Mouse (Mus musculus) heart, embryonic 14.5 days (tissue): ENCODE measurements around the gene Grin3b. TPM values are rescaled to one million over a fixed set of nuclear protein-coding genes. Genes with fewer than 3 reads are reported as not detected.
A peak's percentile ranks its signal among the peaks of the same experiment; 100 is the strongest.

Experiments used
- ATAC-seq: fragments of 200-750 bp; cut with Nextera tagmentation; 2 replicates; pipeline ENCODE4 v1.8.0; 2017; ENCODE audit warnings: low read depth, moderate TSS enrichment; ENCODE audit not compliant: insufficient number of reproducible peaks, insufficient read depth, low FRiP score
- H3K27ac ChIP-seq, 2 experiments: fragments of 200-500 bp in 1 of 2; fragments of 300-500 bp in 1 of 2; sonication (generic) in 1 of 2; replicated peaks in 1 of 2; 2 replicates each; pipeline ENCODE4 v1.5.1; 2012 to 2014; ENCODE audit warnings: low read depth in 2 of 2, low read length in 2 of 2, control low read depth in 1 of 2, mild to moderate bottlenecking in 1 of 2, mixed read lengths in 1 of 2; ENCODE audit not compliant: control insufficient read depth in 1 of 2, insufficient read depth in 1 of 2
- H3K27me3 ChIP-seq: fragments of 300-500 bp; sonication (generic); 2 replicates; pipeline ENCODE4 v1.6.1; 2014; ENCODE audit warnings: mild to moderate bottlenecking, low read length, control low read depth; ENCODE audit not compliant: control insufficient read depth, insufficient read depth
- H3K36me3 ChIP-seq: fragments of 300-500 bp; sonication (generic); 2 replicates; pipeline ENCODE4 v1.6.1; 2014; ENCODE audit warnings: mild to moderate bottlenecking, control low read depth, low read length, mixed read lengths; ENCODE audit not compliant: control insufficient read depth, insufficient read depth
- H3K4me1 ChIP-seq, 2 experiments: fragments of 200-500 bp in 1 of 2; fragments of 300-500 bp in 1 of 2; sonication (generic) in 1 of 2; 2 replicates each; pipeline ENCODE4 v1.6.1; 2012 to 2014; ENCODE audit warnings: low read length in 2 of 2, control low read depth in 1 of 2, mixed read lengths in 1 of 2; ENCODE audit not compliant: control insufficient read depth in 2 of 2, insufficient read depth in 2 of 2
- H3K4me2 ChIP-seq: fragments of 300-500 bp; sonication (generic); 2 replicates; pipeline ENCODE4 v1.6.1; 2014; ENCODE audit warnings: mild to moderate bottlenecking, low read length
- H3K4me3 ChIP-seq, 2 experiments: fragments of 200-500 bp in 1 of 2; fragments of 300-500 bp in 1 of 2; sonication (generic) in 1 of 2; 2 replicates each; pipeline ENCODE4 v1.5.1; 2012 to 2014; ENCODE audit warnings: low read length in 2 of 2, mild to moderate bottlenecking in 2 of 2, control low read depth in 1 of 2, low read depth in 1 of 2, moderate library complexity in 1 of 2; ENCODE audit not compliant: control insufficient read depth in 1 of 2, insufficient read depth in 1 of 2
- H3K9ac ChIP-seq: fragments of 300-500 bp; sonication (generic); 2 replicates; pipeline ENCODE4 v1.6.1; 2014; ENCODE audit warnings: mild to moderate bottlenecking, low read length
- H3K9me3 ChIP-seq: fragments of 300-500 bp; sonication (generic); 2 replicates; pipeline ENCODE4 v1.6.1; 2016; ENCODE audit warnings: low read length, control low read depth; ENCODE audit not compliant: control insufficient read depth
- WGBS: fragments of 180-500 bp; shearing (Covaris S2); extraction: QIAGEN DNeasy Blood & Tissue Kit; methylation state at CpG from one replicate; pipeline ENCODE4 v1.1.7; 2014; 5-methylcytosine and 5-hydroxymethylcytosine counted together
- polyA plus RNA-seq: library from polyadenylated mRNA; unstranded; fragments of >200 nt; fragmentation: Nextera tagmentation; extraction: Ambion mirVana; gene quantifications from 2 replicates; pipeline ENCODE4 v1.2.1, GENCODE M21; 2014

Grin3b gene
- polyA plus RNA-seq, 1 experiment from 2014 or later: 0.18 TPM

DNA sequence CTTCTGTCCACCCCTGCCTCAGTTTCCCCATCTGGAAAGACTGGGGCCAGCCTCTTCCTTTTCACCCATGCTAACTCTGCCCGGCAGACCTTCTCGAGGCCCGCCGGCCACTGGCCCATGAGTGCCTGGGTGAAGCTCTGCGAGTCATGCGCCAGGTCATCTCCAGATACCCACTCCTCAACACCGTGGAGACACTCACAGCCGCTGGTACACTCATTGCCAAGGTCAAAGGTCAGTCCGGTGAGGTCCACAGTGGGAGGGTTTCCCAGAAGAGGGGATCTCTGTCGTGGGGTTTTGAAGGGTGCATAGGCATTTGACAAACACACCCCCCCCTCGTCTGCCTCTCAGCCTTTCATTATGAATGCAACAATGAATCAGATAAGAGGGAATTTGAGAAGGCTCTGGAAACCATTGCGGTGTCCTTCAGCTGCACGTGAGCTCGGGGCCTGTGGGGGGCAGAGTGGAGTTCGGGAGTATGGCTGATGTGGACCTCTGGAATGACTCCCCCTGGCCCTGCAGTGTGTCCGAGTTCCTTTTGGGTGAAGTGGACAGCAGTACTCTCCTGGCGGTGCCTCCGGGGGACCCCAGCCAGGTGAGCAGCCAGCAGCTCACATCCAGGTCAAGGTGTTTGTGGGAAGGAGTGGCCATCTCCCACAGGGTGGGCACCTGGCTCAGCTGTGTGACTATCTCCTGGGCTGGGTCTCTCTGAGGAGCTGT, 50.2 kb downstream of the Grin3b start:
- no peak overlapping the region for H3K27ac ChIP-seq

DNA sequence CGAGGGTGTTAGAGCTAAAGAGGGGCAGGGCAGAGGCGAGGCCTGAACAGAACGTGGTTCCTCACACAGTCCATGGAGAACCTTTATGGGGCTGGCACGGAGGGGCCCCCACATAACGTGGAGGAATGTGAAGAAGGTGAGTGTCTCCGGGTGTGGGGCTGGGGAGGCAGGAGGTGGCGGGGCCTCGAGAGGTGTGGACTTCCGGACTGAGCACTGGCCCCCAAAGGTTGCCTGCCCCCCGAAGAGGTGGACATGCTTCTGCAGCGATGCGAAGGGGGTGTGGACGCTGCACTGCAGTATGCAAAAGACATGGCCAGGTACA, 50.8 kb downstream of the Grin3b start:
- H3K4me3 ChIP-seq: no peak overlapping the region
- H3K27me3 ChIP-seq: no peaks in the 10 kb centered on the region
- no peak for ATAC-seq
- H3K4me2 ChIP-seq: no peak overlapping the region
- no peak overlapping the region for H3K27ac ChIP-seq
- H3K36me3 ChIP-seq: no peaks in the 10 kb centered on the region
- H3K9ac ChIP-seq: no peak overlapping the region
- whole genome bisulfite sequencing: 91% methylated on average over 13 of the region's 13 CpGs
- H3K9me3 ChIP-seq: no peaks in the 10 kb centered on the region
- peaks cover 13 to 15% of the 10 kb centered on the region in 2 experiments; a peak in 3 of 4 replicates for H3K4me1 ChIP-seq

More for the DNA sequence above, 50.2 kb downstream of the Grin3b start:
- Histone ChIP-seq H3K36me3 (no peaks in the 10 kb centered on the region), H3K9ac (no peak overlapping the region), H3K9me3 (no peaks in the 10 kb centered on the region), H3K27me3 (0 out of 2 replicates have a peak, but pooled peaks cover under 1% of the 10 kb centered on the region), H3K4me1 (peaks cover 13 to 15% of the 10 kb centered on the region in 2 experiments; a peak in 3 of 4 replicates), H3K4me2 (peak overlapping the region; percentile 56; the same call in 1 of the 2 replicates), H3K4me3 (no peak overlapping the region)
- 77% methylated on average over 18 of the region's 18 CpGs for WGBS
- no peak for ATAC-seq

DNA sequence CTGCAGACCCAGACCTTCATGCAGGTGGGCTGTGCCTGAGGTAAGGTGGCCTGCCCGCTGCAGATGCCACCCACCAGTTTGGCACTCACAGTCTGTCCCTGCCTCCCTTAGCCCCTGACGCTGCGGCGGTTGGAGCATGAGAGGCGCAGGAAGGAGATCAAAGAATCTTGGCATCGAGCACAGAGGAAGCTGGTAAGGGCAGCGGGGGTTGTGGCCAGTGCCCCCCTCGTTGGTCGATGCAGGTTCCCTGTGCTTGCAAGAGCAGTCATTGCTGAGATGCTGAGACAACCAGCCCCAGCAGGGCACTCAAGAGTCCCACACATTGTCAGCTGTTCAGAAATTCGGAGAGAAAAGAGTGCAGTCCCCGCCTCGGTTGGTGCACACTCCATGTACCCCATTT, 51.6 kb downstream of the Grin3b start:
- Histone ChIP-seq H3K4me1 (peaks cover 13 to 15% of the 10 kb centered on the region in 2 experiments; a peak in 3 of 4 replicates), H3K9ac (no peak overlapping the region), H3K4me2 (no peak overlapping the region), H3K4me3 (no peak overlapping the region), H3K36me3 (no peaks in the 10 kb centered on the region; the same call in 1 of the 2 replicates), H3K27ac (no peak overlapping the region), H3K9me3 (no peaks in the 10 kb centered on the region), H3K27me3 (no peaks in the 10 kb centered on the region)
- WGBS: 85% methylated on average over 12 of the region's 12 CpGs
- ATAC-seq: no peak

DNA sequence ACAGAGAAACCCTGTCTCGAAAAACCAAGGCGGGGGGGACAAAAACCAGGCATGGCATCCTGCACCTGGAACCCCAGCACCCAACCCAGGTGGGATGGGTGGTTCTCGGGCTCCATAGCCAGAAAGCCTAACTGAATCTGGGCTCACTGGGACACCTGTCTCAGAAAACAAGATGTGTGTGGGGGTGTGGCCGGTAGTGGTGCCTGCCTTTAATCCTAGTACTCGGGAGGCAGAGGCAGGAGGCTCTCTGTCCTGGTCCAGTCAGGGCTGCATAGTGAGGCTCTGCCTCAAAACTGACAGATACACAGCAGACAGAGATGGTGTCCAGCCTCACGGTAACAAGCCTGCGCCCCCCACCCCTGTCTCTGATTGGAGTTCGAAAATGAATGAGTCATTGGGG, 52.3 kb downstream of the Grin3b start:
- Histone ChIP-seq H3K4me2 (no peak overlapping the region), H3K36me3 (peaks cover 3% of the 10 kb centered on the region; the same call in 1 of the 2 replicates), H3K4me1 (peaks cover 13 to 15% of the 10 kb centered on the region in 2 experiments; a peak in 3 of 4 replicates), H3K4me3 (no peak overlapping the region), H3K27me3 (no peaks in the 10 kb centered on the region), H3K9ac (no peak overlapping the region), H3K9me3 (no peaks in the 10 kb centered on the region), H3K27ac (no peak overlapping the region)
- ATAC-seq: no peak
- 93% methylated on average over 8 of the region's 8 CpGs for WGBS

DNA sequence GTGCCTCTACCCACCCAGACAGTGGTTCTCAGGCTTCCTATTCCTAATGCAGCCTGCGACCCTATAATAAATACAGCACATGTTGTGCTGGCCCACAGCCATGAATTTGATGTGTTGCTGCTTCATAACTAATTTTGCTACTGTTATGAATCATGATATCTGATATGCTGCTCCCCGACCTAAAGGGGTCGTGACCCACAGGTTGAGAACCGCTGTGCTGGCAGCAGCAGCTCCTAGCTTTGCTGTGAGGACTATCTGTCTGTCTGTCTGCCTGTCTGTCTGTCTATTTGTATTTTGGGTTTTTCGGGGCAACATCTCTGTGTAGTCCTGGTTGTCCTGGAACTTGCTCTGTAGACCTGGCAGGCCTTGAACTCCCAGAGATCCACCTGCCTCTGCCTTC, 53.2 kb downstream of the Grin3b start:
- 84% methylated on average over 5 of the region's 5 CpGs for WGBS
- Histone ChIP-seq H3K4me2 (no peak overlapping the region), H3K9me3 (no peaks in the 10 kb centered on the region), H3K9ac (no peak overlapping the region), H3K36me3 (peaks cover 4% of the 10 kb centered on the region; the same call in 1 of the 2 replicates), H3K4me3 (no peak overlapping the region), H3K27me3 (no peaks in the 10 kb centered on the region), H3K27ac (no peak overlapping the region), H3K4me1 (peaks cover 9 to 12% of the 10 kb centered on the region in 2 experiments; a peak in 3 of 4 replicates)
- no peak for ATAC-seq

DNA sequence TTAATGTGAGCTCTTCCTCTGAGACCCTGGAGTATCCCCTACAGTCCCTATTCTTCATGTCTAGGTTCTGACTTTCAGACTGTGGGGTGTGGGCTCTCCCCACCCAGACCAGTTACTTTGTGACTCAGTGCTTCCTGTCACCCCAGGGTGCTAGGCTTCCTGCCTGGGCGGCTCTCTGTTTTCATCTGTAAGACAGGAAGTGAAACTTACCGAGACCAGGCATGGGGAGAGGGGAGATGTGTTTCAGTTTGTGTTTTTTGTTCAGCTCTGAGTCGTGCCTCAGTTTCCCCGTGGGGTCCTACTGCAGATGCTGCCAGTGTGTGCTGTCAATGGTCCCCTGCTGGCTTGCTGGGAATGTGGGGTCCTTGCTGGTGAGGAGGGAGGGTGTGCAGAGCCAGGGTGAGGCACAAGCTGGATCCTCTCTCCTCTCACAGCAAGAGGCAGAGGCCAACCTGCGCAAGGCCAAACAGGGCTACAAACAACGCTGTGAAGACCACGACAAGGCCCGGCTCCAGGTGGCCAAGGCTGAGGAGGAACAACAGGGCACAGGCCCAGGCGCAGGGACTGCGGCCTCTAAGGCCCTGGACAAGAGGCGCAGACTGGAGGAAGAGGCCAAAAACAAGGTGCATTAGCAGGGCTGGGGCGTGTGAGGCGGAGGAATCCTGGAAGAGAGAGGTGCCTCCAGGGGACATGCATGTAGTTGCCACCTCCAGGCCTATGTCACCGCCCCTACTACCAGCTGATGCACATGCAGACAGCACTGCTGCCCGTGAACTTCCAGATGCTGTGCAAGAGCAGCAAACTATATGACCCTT, 53.9 kb downstream of the Grin3b start:
- no peak for ATAC-seq

DNA sequence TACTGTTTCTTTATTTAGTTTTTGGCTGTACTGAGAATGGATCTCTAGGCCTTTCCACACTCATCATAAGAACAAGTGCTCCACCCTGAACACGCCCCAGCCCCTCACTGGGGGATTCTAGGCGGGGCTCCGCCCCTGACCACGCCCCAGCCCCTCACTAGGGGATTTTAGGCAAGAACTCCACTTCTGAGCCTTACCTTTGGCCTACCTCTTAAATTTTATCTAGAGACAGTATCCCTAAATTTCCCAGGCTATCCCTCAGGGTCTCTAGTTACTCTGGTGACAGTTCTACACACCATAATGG, 54.5 kb downstream of the Grin3b start:
- H3K27me3 ChIP-seq: no peaks in the 10 kb centered on the region
- peaks cover 4% of the 10 kb centered on the region; the same call in 1 of the 2 replicates for H3K36me3 ChIP-seq
- H3K27ac ChIP-seq: no peak overlapping the region
- no peak overlapping the region for H3K9ac ChIP-seq
- peaks cover 0 to under 1% of the 10 kb centered on the region in 2 experiments; a peak in 1 of 4 replicates for H3K4me1 ChIP-seq
- no peak overlapping the region for H3K4me3 ChIP-seq
- H3K4me2 ChIP-seq: no peak overlapping the region
- no peaks in the 10 kb centered on the region for H3K9me3 ChIP-seq
- 55% methylated on average over 4 of the region's 4 CpGs for WGBS
- ATAC-seq: no peak

More for the DNA sequence above, 53.9 kb downstream of the Grin3b start:
- Histone ChIP-seq H3K4me3 (no peak overlapping the region), H3K27ac (no peak overlapping the region), H3K9me3 (no peaks in the 10 kb centered on the region), H3K27me3 (no peaks in the 10 kb centered on the region), H3K4me1 (peaks cover 2 to 6% of the 10 kb centered on the region in 2 experiments; a peak in 3 of 4 replicates), H3K36me3 (peaks cover 4% of the 10 kb centered on the region; the same call in 1 of the 2 replicates), H3K4me2 (no peak overlapping the region), H3K9ac (no peak overlapping the region)
- 76% methylated on average over 15 of the region's 15 CpGs for WGBS
